Mouse (Mus musculus) ovary, postnatal 36 days (tissue): ENCODE results near the gene Sdc1.

Experiments used
- DNase-seq: peaks from one replicate; pipeline ENCODE4 v3.0.0; 2022; ENCODE audit warnings: low spot score, mixed read lengths

Sdc1 gene

GRCm38 (mm10) chr12:8827014-8827715, 56.0 kb downstream of the Sdc1 start:
- no peak for DNase-seq

- DNase-seq, result no peak
Observed at GRCm38 (mm10) chr12:8829032-8829660, 58.0 kb downstream of the Sdc1 start.

- DNase-seq, result no peak
Observed at GRCm38 (mm10) chr12:8829661-8830040, 58.5 kb downstream of the Sdc1 start.

GRCm38 (mm10) chr12:8830967-8831635, 60.0 kb downstream of the Sdc1 start:
- no peak for DNase-seq

- DNase-seq, result no peak
Observed at GRCm38 (mm10) chr12:8831710-8832109, 60.6 kb downstream of the Sdc1 start.

GRCm38 (mm10) chr12:8840782-8841325, 69.7 kb downstream of the Sdc1 start:
- no peak for DNase-seq

GRCm38 (mm10) chr12:8842725-8843124, 71.6 kb downstream of the Sdc1 start:
- DNase-seq, result no peak
